Mouse (Mus musculus) small intestine, adult 2 months (tissue): ENCODE data around the gene Asb3. TPM values are rescaled to one million over a fixed set of nuclear protein-coding genes. Genes with fewer than 3 reads are reported as not detected.
A peak's percentile ranks its signal among the peaks of the same experiment; 100 is the strongest.

Experiments
- H3K27ac ChIP-seq: fragments of 200-500 bp; 2 replicates; pipeline ENCODE4 v1.5.1; 2012; ENCODE audit warnings: low read depth, low read length, control low read depth, inconsistent platforms; ENCODE audit not compliant: insufficient read depth
- H3K27me3 ChIP-seq: fragments of 200-500 bp; 2 replicates; pipeline ENCODE4 v1.6.1; 2012; ENCODE audit warnings: mild to moderate bottlenecking, moderate library complexity, low read length, inconsistent platforms; ENCODE audit not compliant: control insufficient read depth, insufficient read depth
- H3K36me3 ChIP-seq: fragments of 200-500 bp; 2 replicates; pipeline ENCODE4 v1.6.1; 2012; ENCODE audit warnings: mild to moderate bottlenecking, low read length, control low read depth, inconsistent platforms; ENCODE audit not compliant: control insufficient read depth, insufficient read depth
- H3K4me1 ChIP-seq: fragments of 200-500 bp; 2 replicates; pipeline ENCODE4 v1.6.1; 2012; ENCODE audit warnings: low read length, inconsistent platforms, mixed read lengths; ENCODE audit not compliant: control insufficient read depth, insufficient read depth, insufficient read length
- H3K4me3 ChIP-seq: fragments of 200-500 bp; 2 replicates; pipeline ENCODE4 v1.5.1; 2012; ENCODE audit warnings: low read depth, mild to moderate bottlenecking, control low read depth, inconsistent platforms, low read length, moderate library complexity
- CTCF ChIP-seq: fragments of 200-500 bp; IDR thresholded peaks from 2 replicates; pipeline ENCODE4 v1.5.1; 2012; ENCODE audit warnings: low read depth, mild to moderate bottlenecking, control low read depth, inconsistent platforms, low read length, moderate library complexity, mixed read lengths; ENCODE audit not compliant: insufficient replicate concordance, insufficient read length; ENCODE audit errors: extremely low read depth
- POLR2A ChIP-seq: fragments of 200-500 bp; IDR thresholded peaks from 2 replicates; pipeline ENCODE4 v1.6.1; 2012; ENCODE audit warnings: low read depth, mild to moderate bottlenecking, control low read depth, inconsistent platforms, low read length, moderate library complexity
- WGBS: fragments of 180-500 bp; shearing (Covaris S2); methylation state at CpG from one replicate; pipeline ENCODE4 v1.1.7; 2018; 5-methylcytosine and 5-hydroxymethylcytosine counted together
- polyA plus RNA-seq: library from polyadenylated mRNA; depleted of rRNA; stranded (reverse); fragments of >200 nt; gene quantifications from 2 replicates; pipeline ENCODE4 v1.2.3, GENCODE M21; 2012

Gene Asb3
- polyA plus RNA-seq, 1 experiment = 0.52 TPM

- H3K36me3 ChIP-seq = peaks cover 2% of the 10 kb centered on the region
- H3K27ac ChIP-seq = no peak overlapping the region
- TF ChIP-seq CTCF (no peak), POLR2A (no peak)
- H3K4me1 ChIP-seq = no peaks in the 10 kb centered on the region
- 72% methylated on average over 1 of the region's 1 CpGs for WGBS
- H3K27me3 ChIP-seq = no peaks in the 10 kb centered on the region
- no peak overlapping the region for H3K4me3 ChIP-seq
Measured at GRCm38 (mm10) chr11:30920641-30921040, 35.4 kb downstream of the Asb3 start.

- Histone ChIP-seq H3K4me1 (no peaks in the 10 kb centered on the region), H3K4me3 (no peak overlapping the region), H3K27ac (no peak overlapping the region), H3K27me3 (no peaks in the 10 kb centered on the region), H3K36me3 (peaks cover 3% of the 10 kb centered on the region)
- WGBS = 95% methylated on average over 3 of the region's 3 CpGs
- no peak for TF ChIP-seq POLR2A
- TF ChIP-seq CTCF = no peak
Measured at GRCm38 (mm10) chr11:30923283-30923682, 38.1 kb downstream of the Asb3 start.

- TF ChIP-seq CTCF (no peak), POLR2A (no peak)
- Histone ChIP-seq H3K36me3 (peaks cover 16% of the 10 kb centered on the region), H3K27ac (no peak overlapping the region), H3K4me1 (no peaks in the 10 kb centered on the region), H3K27me3 (no peaks in the 10 kb centered on the region), H3K4me3 (no peak overlapping the region)
Measured at GRCm38 (mm10) chr11:30928079-30928478, 42.9 kb downstream of the Asb3 start.

- no peak overlapping the region for H3K27ac ChIP-seq
- 95% methylated on average over 1 of the region's 1 CpGs for WGBS
- H3K36me3 ChIP-seq = peaks cover 16% of the 10 kb centered on the region
- no peaks in the 10 kb centered on the region for H3K27me3 ChIP-seq
- TF ChIP-seq CTCF = no peak
- H3K4me1 ChIP-seq = no peaks in the 10 kb centered on the region
- H3K4me3 ChIP-seq = no peak overlapping the region
Measured at GRCm38 (mm10) chr11:30928498-30928897, 43.3 kb downstream of the Asb3 start.

GRCm38 (mm10) chr11:30943522-30943921, 58.3 kb downstream of the Asb3 start:
- Histone ChIP-seq H3K27ac (no peak overlapping the region), H3K27me3 (no peaks in the 10 kb centered on the region), H3K36me3 (peaks cover 48% of the 10 kb centered on the region), H3K4me3 (no peak overlapping the region), H3K4me1 (no peaks in the 10 kb centered on the region)
- WGBS = 93% methylated on average over 2 of the region's 2 CpGs
- TF ChIP-seq CTCF (no peak), POLR2A (no peak)

- H3K4me3 ChIP-seq = no peak overlapping the region
- H3K27ac ChIP-seq = no peak overlapping the region
- H3K4me1 ChIP-seq = no peaks in the 10 kb centered on the region
- TF ChIP-seq POLR2A (no peak), CTCF (no peak)
- 17% methylated on average over 5 of the region's 5 CpGs for WGBS
- H3K27me3 ChIP-seq = no peaks in the 10 kb centered on the region
- peaks cover 14% of the 10 kb centered on the region for H3K36me3 ChIP-seq
Measured at GRCm38 (mm10) chr11:30952829-30953228, 67.6 kb downstream of the Asb3 start.

GRCm38 (mm10) chr11:30953469-30954154, 68.4 kb downstream of the Asb3 start:
- Histone ChIP-seq H3K27me3 (no peaks in the 10 kb centered on the region), H3K4me3 (peak overlapping the region; percentile 99), H3K4me1 (no peaks in the 10 kb centered on the region), H3K27ac (peak overlapping the region; percentile 68), H3K36me3 (peaks cover 10% of the 10 kb centered on the region)
- TF ChIP-seq CTCF (no peak), POLR2A (peak; percentile 11; the same call in 1 of the 2 replicates)
- under 1% methylated on average over 28 of the region's 32 CpGs for WGBS
